Mouse (Mus musculus): Measurements from ENCODE around the gene Gm21983.
A peak's percentile ranks its signal among the peaks of the same experiment; 100 is the strongest.

Gm21983 gene

DNA sequence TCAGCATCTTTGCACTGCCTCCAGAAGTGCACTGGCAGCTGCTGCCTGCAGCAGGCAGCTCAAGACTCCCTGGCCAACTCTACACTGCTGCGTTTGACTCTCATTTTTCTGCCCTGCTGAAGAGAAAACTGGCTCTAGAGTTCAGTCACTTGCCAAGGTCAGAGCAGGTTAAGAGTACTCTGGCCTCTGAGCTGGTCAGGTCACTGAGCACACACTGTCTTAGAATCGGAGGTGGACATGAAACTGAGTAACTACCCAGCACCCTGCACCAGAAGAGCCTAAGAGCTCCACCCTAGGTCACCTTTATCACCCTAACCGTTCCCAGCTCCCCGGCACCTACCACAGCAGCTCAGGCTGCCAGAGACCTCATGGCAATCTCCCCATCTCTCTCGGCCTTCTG is 5.1 kb upstream of the Gm21983 start:
- no peak for DNase-seq (ENCODE audit: low spot score in 2 of 2)

DNA sequence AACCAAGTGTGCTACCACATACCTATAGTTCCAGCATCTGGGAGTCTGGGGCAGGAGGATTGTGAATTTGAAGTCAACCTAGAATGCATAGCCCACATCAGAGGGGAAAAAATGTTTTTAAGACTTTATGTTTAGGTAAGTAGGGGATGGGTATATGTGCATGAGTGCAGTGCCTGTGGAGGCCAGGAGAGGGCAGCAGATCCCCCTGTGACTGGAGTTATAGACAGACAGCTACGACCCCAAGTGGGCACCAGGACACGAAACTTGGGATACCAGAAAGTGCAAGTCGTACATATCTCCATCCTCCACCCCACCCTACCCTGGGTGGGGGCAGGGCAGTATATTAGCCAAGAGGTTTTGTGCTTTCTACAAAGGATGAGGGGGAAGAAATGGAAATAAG is 4.1 kb upstream of the Gm21983 start:
- DNase-seq (ENCODE audit: low spot score in 2 of 2) = no peak

DNA sequence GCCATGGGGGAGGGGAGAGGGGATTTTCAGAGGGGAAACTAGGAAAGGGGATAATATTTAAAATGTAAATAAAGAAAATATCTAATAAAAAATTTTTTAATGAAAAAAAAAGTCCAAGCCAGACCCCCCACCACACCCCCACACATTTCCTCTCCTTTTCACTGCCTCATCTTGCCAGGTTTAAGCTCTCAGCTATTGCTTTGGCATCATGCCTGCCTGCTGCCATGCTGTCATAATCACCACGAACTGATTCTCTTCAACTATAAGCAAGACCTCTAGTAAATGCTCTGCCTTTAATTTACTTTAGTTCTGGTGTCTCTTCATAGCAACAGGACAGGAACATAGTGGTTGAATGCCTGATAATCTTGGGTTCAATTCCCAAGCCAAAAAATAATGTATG is 1.6 kb upstream of the Gm21983 start:
- DNase-seq (ENCODE audit: low spot score in 2 of 2) = no peak

DNA sequence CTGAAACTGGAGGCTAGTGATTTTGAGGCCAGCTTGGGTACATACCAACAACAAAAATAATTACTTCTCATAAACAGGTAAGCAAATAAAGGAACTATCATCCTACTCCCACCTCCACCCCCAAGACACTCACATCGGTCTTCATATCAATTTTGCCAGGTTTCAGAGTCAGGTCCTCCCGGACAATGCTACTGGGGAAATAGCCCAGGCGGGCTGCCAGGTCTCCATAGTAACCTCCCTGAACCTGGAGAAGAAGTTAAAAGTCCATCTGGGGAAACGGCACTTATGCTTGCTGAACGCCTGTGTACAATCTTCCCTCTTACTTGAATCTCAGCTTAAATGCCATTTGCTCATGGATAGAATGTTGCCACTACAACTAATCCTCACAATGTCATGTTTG is 850 bp downstream of the Gm21983 start:
- no peak for DNase-seq (ENCODE audit: low spot score in 2 of 2)

DNA sequence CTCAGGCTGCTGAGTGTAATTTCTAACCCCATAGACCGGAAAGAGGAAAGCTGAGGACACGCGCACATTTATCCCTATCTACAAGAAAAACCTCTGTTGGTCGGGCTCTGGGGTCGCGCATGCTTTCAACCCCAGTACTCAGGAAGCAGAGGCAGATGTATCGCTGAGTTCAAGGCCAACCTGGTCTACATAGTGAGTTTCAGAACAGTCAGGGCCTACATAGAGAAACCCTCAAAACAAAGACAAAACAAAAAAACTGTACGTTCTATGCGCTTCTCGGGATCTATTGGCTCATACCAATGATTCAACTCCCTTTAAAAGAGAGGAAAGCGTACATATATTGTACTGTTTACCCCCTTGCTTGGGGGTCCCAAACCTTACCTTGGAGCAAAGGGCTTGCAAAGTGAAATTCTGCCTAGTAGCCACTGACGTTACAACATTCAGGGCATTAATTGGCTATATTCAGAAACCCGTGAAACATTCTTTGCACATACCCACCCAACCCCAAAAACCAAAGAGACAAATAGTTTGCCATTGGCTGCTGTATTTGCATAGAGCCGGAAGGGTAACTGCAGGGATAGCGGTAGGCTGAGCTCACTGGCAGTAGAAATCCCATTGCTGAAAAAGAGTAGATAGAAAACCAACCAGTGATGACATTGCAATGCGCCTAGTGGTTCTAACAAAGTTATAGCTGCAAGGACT is 1.5 kb downstream of the Gm21983 start:
- peak in 1 of 2 experiments; percentile 40 for DNase-seq (ENCODE audit: low spot score in 2 of 2)

DNA sequence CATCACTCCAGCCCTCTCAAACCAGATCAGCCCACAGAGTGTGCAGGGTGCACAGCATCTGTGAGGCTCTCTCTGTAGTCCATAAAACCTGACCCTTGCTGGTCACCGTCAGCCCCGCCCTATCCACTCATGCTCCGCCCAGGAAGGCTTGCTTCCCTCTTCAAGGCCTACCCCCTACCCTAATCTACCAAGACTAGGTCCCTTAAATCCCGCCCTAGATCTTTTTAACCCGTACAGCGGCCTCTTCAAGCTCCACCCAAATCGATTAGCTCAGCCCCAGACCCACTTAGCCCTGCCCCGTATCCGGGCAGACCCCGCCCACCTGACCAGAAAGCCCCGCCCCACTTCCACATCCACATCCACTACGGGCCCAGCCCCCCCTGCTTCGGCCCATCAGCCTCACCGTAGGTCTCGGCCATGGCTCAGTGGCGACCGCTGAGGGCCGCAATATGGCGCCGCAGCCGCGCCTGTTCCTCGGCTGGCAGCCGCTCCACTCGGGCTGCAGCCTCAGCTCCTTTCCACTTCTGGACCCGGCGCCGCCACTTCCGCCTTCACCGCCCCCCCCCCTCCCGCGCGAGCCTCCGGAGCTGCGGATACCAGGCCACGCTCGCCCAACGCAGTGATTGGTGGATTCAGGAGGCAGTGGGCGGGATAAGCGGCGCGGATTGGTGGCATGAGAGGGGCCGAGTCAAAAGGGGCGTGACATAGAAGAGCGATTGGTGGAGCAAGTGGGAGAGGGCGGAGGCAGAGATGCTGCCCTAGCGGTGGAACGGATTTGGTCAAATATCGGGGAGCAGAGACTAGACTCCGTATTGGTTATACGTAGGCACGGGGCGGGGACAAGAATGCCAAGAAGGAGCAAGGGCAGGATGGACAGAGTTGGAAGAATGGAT is 2.3 kb downstream of the Gm21983 start, which contains the start of gene Rab4b:
Gene Rab4b, minus strand, starts transcription at position 573 of the 893 bp plus-strand sequence.
- peak; percentile 100 for DNase-seq (ENCODE audit: low spot score in 2 of 2)

DNA sequence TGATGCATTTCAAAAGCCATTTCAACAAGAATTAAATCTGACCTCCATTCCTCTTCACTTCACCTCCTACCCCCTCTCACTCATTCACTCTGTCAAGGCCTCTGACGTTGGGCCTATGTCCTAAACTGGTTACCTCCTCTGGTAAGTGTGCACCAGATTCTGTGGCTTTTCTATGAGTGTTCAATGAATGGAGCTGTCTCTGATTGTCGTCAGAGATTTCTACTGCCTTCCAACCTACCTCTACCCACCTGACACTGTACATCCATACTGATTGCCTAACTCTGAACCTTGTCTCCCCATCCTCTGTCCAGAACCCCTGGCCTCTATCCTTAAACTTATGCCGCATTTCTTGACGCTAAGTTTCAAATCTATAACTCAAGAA is 3.0 kb downstream of the Gm21983 start:
- DNase-seq (ENCODE audit: low spot score in 2 of 2) = no peak

DNA sequence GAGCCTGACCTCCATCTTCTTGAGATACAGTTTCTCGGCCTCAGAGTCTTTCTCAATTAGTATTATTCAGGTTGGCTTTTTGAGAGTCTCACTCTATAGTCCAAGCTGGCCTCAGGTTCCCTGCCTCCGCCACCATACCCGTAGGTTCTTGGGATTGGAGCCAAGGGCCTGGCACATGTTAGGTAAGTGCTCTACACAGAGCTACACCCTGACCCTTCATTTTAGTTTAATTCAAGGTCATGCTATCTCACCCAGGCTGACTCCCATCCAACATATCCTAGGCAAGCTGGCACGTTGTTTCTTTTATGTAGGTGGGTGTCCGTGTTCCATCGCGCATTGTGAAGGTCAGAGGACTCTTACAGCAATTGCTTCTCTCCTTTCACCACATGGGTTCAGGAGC is 6.0 kb downstream of the Gm21983 start:
- no peak for DNase-seq (ENCODE audit: low spot score in 2 of 2)

DNA sequence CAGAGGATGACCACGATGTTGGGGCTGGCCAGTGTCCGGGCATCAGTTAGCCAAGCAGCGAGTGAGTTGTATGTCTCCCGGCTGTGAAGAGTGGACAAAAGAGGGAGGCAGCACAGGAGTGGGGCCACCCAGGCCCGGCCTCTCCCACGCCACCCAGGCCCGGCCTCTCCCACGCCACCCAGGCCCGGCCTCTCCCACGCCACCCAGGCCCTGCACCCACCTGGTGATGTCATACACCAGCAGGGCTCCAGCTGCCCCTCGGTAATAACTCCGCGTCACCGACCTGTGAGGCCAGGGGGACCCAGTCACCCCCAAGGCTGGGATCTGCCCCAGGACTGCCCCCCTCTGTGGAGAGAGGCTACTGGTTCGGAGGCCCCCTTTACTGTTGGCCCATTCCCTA is 6.4 kb downstream of the Gm21983 start:
- DNase-seq (ENCODE audit: low spot score in 2 of 2) = no peak

DNA sequence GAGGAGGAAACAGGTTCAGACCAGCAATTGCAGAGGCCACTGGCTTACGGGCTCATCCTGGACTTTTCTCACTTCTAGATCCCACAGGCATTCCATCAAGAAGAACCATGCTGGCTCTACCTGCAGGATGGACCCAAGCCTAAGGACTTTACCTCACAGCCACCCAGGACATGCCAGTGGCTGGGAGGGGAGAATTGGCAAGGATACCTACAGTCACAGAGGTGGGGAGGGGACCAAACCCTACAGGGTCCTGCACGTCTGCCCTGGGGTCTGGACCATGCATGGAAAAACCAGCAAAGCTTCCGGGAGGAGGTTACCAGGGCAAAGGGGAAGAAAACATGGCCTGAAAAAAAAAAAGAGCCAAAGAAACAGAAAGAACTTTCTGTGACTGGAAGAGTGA is 9.9 kb downstream of the Gm21983 start:
- DNase-seq (ENCODE audit: low spot score in 2 of 2) = no peak

DNA sequence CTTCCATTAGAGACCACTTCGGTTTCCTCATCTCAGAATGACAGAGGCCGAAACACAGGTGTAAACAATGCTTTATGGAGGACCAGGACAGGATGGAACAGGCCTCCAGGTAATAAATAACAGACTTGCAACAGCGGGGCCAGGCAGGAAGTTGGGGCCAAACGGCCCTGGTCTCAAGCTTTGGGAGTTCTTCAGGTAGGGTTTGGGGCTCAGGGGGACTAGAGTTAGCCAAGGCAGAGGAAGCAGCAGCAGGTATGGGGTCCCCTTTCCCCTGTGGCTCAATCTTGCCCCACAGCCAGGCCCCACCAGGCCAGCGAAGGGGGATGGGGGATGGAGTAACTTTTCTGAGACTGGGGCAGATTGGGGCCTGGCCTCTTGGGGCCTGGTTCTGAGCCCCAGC is 12.5 kb downstream of the Gm21983 start:
- DNase-seq (ENCODE audit: low spot score in 2 of 2) = no peak

DNA sequence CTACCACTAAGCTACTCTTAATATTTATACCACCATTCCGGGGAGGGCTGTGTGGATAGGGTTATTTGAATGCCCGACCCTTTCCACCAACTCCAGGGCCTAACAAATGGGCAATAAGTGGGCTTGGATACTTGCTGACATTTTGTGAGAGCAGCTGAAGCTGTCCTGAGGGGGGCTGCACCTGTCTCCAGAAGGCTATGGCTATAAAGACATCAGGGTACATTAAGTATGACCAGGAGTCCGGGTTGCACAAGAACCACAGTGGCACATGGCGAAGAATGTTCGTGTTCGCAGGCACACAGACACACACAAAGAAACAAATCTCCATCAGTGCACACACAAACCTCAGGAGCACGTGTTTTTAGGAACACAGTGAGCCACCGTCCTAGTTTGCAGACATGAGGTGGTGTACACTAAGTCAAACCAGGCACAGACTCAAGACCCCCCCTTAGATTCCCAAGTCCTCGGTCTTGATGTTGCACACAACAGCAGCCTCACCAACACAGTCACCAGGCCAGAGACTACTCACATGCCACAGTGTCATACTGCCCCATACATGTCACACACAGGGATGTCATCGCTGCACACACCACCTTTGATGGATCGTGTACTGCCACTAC is 13.3 kb downstream of the Gm21983 start:
- DNase-seq (ENCODE audit: low spot score in 2 of 2) = no peak

DNA sequence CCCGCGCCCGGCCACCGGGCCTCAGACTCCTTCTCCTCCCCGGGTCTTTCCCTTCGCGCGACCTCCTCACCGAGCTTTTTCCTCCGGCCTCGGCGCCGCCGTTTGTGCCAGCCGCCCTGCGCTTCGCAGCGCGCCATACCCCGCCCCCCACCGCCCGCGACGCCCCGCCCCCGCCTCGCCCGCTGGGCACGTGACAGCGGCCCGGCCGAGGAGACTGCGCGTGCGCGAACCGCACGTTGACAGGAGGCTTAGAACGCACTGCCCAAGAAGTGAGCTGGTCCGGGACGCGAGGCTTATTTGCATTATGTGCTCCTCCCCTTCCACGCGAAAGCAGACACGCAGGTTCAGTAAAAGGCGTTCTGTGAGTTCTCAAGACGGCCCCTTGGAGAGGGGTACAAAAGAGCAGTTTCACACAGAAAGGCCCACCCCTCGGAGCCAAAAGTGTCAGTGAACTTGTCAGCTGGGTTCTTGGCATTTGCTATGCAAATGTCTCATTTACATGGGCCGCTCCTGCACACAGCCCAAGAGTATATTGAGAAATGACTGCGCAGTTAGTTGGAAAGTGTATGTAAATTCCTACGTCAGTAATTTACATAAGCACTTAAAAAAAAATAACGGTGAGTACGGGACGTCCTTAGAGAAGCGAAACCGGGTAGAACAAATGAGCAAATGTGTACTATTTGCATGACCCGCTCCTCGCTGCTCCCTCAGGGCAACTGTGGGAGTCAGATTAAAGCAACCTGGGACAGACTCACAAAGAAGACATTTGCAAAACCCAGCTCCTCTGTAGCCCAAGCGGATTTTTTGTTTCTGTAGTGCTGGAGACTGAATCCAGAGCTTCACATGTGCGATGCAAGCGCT is 14.0 kb downstream of the Gm21983 start, which contains the start of gene Egln2:
Gene Egln2, minus strand, starts transcription at position 189 of the 861 bp plus-strand sequence.
- peak; percentile 94 to 95 for DNase-seq (ENCODE audit: low spot score in 2 of 2)

DNA sequence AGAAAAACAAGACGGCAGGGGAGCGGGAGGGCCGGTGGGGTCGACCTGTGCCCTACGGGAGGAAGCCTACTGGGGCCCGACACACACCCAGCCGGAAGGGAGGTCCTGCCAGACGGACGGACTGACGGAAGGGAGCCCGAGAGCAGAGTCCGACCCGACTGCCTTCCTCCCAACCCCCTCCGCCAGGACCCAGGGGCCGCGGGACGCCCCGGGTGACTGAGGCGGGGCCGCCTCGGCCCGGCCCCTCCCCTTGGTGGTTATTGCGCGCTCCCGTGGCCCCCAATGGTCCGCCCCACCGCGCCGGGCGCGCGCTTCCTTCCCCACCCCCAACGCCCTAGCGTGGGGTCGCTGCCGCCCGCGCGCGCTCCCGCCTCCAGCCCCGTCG is 14.7 kb downstream of the Gm21983 start:
- DNase-seq (ENCODE audit: low spot score in 2 of 2) = peak; percentile 86 to 87

DNA sequence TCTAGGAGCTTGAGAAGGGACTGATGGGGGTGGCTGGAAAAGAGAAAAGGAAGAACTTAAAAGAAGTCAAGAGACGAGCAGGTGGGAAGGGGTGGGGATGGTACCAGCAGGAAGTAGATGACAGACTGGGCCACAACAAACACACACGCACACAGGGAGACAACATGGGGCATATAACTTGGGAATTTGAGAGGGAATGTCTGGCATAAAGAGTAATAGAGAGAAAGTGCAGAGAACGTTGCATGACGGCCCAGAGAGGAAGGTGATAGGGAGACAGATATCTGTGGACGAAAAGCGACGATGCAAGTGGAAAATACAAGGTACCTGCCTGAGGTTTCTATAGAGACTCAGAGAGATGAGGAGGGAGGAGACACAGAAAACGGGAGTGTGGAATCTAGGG is 15.2 kb downstream of the Gm21983 start:
- no peak for DNase-seq (ENCODE audit: low spot score in 2 of 2)

DNA sequence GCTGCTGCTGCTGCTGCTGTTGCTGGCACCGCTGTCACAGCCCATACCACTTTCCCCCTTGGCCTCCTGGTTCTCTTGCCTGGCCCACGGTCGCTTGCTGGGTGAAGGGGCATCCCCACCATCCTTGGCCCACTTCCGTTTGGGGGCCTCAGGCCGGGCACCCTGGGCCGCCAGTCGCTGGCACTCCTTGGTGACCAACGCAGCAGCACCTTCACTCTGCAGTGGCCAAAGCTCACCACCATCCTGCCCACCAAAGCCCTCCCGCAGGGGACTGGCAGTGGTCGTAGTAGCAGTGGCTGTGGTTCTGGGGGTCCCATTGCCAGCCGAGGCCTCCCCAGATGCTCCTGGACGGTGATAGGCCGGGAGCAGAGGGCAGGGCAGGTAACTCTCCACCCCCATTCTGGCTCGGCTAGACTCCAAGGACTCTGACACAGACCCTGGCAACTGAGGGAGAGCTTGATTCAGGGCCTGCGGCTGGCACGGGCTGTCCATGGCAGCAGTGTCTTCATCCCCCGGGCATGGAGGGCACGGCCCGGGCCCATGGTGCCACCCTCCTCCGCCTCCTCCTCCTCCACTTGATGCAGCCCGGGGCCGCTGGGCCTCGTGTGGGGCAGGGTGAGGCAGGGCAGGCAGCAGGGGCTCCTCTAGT is 15.8 kb downstream of the Gm21983 start:
- DNase-seq (ENCODE audit: low spot score in 2 of 2) = peak in 1 of 2 experiments; percentile 19

DNA sequence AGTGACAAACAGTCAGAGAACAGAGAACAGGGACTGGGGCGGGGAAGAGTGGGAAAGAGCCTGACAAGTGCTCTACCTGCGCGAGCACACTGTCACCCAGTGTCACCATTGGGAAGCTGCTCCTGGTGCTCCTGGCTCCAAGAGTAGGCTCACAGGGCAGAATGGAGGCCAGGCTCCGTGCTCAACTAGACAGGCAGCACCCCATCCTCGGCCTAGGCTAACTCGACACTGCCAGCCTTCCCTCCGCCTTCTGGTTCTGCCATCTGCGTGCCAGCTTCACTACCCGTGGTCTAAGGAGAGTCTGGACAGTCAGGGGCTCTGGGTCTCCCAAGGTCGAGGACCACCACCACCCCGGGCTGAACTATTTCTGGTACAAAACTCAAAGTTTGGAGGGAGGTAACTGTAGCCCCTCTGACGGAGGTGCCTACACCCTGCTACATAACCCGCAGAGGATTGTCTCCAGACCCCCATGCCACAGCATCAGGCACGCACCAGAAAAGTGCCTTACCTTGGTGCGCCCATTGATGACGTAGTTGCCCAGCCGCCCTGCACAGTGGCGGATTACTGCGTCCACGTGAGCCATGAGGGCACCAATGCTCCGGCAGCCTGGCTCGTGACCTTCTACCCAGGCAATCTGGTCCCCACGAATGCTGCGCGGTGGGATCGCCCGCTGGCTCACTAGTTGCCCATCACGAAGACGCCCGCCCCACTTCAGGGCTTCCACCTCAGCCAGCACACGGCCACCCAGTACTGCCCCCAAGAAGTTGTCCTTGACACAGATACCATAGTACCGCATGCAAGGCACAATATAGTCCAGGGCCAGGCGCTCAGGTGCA is 16.6 kb downstream of the Gm21983 start:
- DNase-seq (ENCODE audit: low spot score in 2 of 2) = no peak

DNA sequence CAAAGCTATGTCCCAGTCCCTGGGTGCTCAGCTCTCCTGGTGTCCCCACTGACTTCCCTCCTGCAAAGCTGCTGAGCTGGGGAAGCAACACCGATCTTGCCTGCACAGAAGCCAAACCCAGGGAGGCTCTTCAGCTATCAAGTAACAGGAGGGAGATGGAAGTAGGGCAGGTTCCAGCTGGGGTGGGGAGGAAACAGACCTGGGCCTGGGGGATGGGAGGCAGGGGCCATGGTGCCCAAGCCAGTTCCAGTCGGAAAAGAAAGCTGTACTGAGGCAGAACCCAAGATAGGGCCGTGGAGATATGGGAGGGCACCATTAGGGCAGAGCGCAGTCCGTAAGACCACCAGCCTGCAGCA is 17.5 kb downstream of the Gm21983 start:
- no peak for DNase-seq (ENCODE audit: low spot score in 2 of 2)

DNA sequence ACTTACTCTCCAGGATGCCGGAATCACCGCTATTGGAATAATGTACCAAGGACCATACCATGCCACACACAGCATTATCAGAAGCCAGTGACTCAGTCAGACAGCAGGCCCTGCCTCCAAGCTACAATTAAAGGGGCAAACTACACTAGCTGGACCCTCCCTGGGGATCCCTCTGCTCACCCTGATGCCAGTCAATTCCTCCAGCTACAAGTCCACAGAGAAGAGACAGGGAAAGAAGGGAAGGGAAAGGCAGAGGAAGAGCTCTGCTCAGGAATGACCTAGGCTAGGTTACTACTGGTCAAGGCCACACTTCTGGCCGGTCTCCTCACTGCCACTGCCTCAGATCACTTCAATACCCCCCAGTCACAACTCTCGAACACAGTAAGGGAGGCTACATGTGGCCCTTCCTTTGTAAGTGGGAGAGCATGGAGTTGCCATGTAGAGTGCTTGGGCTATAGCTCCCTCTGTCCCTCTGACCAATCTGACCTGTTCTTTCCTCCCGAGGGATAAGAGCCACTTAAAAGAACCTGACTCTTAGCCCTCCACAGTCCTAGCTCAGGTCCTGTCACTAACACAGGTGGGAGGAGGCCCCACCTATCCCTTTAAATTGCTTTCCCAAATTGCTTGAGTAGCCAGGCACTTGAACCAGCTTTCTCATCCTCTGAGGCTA is 18.0 kb downstream of the Gm21983 start:
- DNase-seq (ENCODE audit: low spot score in 2 of 2) = no peak

DNA sequence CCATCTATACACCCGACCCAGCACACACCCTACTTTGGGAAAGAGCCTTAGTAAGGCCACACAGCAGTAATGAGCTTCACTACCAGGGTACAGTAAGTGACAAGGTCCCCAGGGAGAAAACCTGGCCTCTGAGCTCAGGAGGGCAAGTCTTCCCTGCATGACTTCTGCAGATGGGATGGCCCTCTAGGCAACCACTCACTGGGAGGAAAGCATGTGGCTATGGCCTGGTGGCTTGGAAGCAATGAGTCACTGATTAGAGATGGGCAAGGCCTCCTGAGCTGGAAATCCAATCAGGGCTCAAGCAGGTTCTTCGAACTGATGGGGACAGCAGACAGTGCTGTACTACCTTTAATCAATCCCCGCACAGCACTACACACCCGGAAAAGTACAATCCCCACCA is 19.1 kb downstream of the Gm21983 start:
- no peak for DNase-seq (ENCODE audit: low spot score in 2 of 2)

All from spleen, postnatal 36 days (tissue).